Mouse (Mus musculus): Measurements from ENCODE around the gene Gm3055. TPM values are rescaled to one million over a fixed set of nuclear protein-coding genes. Genes with fewer than 3 reads are reported as not detected.
"Not testable (repeated sequence)": the region's sequence is repeated elsewhere in the genome, so short reads cannot be mapped to it uniquely, and the experiment has no call there.

Gm3055 gene
- 0.33 and 0.56 TPM in 2 replicates for polyA plus RNA-seq (2012; rRNA removed)

DNA sequence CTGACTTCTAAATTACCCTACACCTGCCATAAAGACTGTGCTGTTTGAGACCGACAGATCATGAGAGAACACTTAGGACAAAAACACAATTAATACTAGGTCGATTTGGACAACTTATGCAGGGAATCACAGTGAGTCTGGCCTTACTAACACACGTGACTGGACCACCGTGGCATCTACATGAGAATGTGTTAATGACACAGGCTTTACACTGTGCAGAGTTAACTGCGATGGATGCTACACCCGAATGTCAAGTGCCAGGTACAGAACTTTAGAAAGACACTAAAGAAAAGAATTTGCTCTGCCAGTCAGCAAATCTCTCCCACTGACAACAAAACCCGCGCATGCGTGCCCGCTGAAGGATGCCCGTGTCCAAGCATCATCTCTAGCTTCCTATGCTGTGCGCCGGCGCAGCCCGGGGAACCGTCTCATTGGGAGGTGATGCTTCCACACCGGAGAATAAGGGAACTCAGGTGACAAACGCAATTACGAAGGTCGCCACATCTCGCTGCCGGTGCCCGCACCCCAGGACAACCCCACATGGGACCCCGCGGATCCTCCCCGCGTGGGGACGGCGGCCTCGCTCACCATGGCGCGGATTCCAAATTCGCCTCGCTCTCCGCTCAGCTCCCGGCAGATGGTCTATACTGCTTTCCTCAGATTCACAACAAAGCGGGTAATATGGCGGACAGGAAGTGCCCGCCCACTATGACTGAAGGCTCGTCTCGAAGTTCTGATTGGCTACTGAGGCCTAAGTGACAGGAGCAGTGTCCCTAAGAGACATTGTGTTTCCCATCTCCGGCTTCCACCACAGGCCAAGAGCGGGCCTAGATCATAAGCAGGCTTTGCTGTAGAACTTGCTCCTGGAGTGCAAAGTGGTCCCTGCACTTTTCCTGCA lies at the start of gene Gm3055:
TSS of gene Gm3055 (minus strand) at position 656 of the 898 bp plus-strand sequence.
- not testable (repeated sequence) for H3K4me3 ChIP-seq (replicated peaks; ENCODE audit: extremely low read depth, low read depth, low read length); H3K4me1 ChIP-seq (ENCODE audit: control insufficient read depth, insufficient read depth, low read length); DNase-seq
- WGBS, result no CpG with 5 or more reads among the region's 43 CpGs

DNA sequence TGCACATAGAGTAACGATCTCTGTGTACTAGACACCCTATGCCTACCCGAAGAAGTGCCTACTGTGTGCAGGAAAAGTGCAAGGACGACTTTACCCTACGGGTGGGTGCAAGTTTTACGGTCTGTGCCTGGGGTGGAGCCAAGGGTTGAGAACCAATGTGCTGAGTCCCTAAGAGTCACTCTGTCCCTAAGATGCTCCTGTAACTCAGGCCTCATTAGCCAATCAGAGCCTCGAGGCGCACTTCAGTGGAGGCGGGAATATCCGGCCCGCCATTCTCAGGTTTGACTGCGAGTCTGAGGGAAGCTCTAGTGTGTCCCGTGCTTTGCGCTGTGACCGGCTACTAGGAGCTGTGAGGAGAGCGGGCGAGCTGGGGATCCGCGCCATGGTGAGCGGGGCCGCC lies 40.9 kb upstream of the Gm3055 start, which contains the start of gene Gm4767:
TSS of gene Gm4767 (plus strand) at position 288 of the 400 bp plus-strand sequence.
- H3K4me3 ChIP-seq (replicated peaks; ENCODE audit: extremely low read depth, low read depth, low read length); DNase-seq; H3K4me1 ChIP-seq (ENCODE audit: control insufficient read depth, insufficient read depth, low read length): not testable (repeated sequence)
- 16% methylated on average over 18 of the region's 20 CpGs for WGBS

DNA sequence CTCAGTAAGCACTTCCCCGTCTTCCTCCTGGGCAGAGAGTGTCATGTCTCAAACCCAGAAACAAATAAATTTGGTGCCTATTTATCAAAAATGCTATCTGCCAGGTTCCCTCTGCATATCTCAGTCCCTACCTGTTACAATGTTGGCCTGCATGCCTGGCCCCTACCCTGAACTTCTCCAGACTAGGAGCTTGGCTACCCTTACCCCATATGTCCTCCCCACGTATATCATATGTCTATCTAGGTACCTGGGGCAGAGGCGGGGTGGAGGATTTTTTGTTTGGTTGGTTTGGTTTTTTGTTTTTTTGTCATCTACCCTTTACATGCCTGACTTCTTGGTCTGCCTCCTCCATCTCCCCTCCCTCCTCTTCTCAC lies 430 bp upstream of the Gm3055 start:
- WGBS, result no CpG with 5 or more reads among the region's 3 CpGs
- H3K4me1 ChIP-seq (ENCODE audit: control insufficient read depth, insufficient read depth, low read length); H3K4me3 ChIP-seq (replicated peaks; ENCODE audit: extremely low read depth, low read depth, low read length); DNase-seq: not testable (repeated sequence)

GRCm38 (mm10) chr10:81704531-81705301 lies 66.2 kb downstream of the Gm3055 start, which contains the start of gene Zfp433:
Zfp433 (plus strand) TSS chr10:81704825.
- WGBS, result no CpG with 5 or more reads among the region's 46 CpGs
- DNase-seq; H3K4me1 ChIP-seq (ENCODE audit: control insufficient read depth, insufficient read depth, low read length); H3K4me3 ChIP-seq (replicated peaks; ENCODE audit: extremely low read depth, low read depth, low read length): not testable (repeated sequence)

Other genes starting within 250 kb of the Gm3055 start
- gene Gna15, start 246.9 kb downstream of the Gm3055 start, polyA plus RNA-seq (2012; rRNA removed), result 8.5 and 9.5 TPM in 2 replicates
- gene Gna11, start 226.0 kb downstream of the Gm3055 start, polyA plus RNA-seq (2012; rRNA removed), result 114 and 117 TPM in 2 replicates
- gene Aes, start 211.7 kb downstream of the Gm3055 start, polyA plus RNA-seq (2012; rRNA removed), result 1,275 and 1,423 TPM in 2 replicates
- 164 and 218 TPM in 2 replicates for gene Tle2, start 196.6 kb downstream of the Gm3055 start, polyA plus RNA-seq (2012; rRNA removed)
- 33.3 and 41.6 TPM in 2 replicates for gene Tle6, start 170.1 kb downstream of the Gm3055 start, polyA plus RNA-seq (2012; rRNA removed)
- 0.57 and 1.1 TPM in 2 replicates for gene BC025920, start 164.9 kb downstream of the Gm3055 start, polyA plus RNA-seq (2012; rRNA removed)
- 33.7 and 36.2 TPM in 2 replicates for gene Sirt6, start 143.4 kb downstream of the Gm3055 start, polyA plus RNA-seq (2012; rRNA removed)
- 22.7 and 28.4 TPM in 2 replicates for gene Ankrd24, start 142.6 kb downstream of the Gm3055 start, polyA plus RNA-seq (2012; rRNA removed)
- gene Gm10778, start 122.1 kb downstream of the Gm3055 start, polyA plus RNA-seq (2012; rRNA removed), result 0.33 and 0.57 TPM in 2 replicates
- gene Zfp433, start 66.3 kb downstream of the Gm3055 start, polyA plus RNA-seq (2012; rRNA removed), result 0.45 and 0.47 TPM in 2 replicates
- not detected in 2 replicates for gene Gm4767, start 41.0 kb upstream of the Gm3055 start, polyA plus RNA-seq (2012; rRNA removed)
- gene Gm32687, start 92.8 kb upstream of the Gm3055 start, polyA plus RNA-seq (2012; rRNA removed), result 0.41 and 0.76 TPM in 2 replicates
- 0.09 and 0.11 TPM in 2 replicates for gene Zfp781, start 159.3 kb upstream of the Gm3055 start, polyA plus RNA-seq (2012; rRNA removed)